Mouse (Mus musculus): ENCODE data around the gene Htr1f.

The Htr1f gene

GRCm38 (mm10) chr16:64961690-64962089, 144.0 kb downstream of the Htr1f start:
- DNase-seq (ENCODE audit: low read depth), result peak; percentile 8

GRCm38 (mm10) chr16:64941646-64942195, 163.9 kb downstream of the Htr1f start:
- no peak for DNase-seq (ENCODE audit: low read depth)

GRCm38 (mm10) chr16:64934793-64935192, 170.9 kb downstream of the Htr1f start:
- DNase-seq (ENCODE audit: low read depth), result no peak

GRCm38 (mm10) chr16:64934011-64934410, 171.6 kb downstream of the Htr1f start:
- DNase-seq (ENCODE audit: low read depth), result no peak

GRCm38 (mm10) chr16:64923500-64923899, 182.2 kb downstream of the Htr1f start:
- DNase-seq (ENCODE audit: low read depth), result no peak

- no peak for DNase-seq (ENCODE audit: low read depth)
Observed at GRCm38 (mm10) chr16:64908747-64909146, 196.9 kb downstream of the Htr1f start.

- peak; percentile 49 for DNase-seq (ENCODE audit: low read depth)
Observed at GRCm38 (mm10) chr16:64907112-64907511, 198.5 kb downstream of the Htr1f start.

- DNase-seq (ENCODE audit: low read depth), result peak; percentile 33
Observed at GRCm38 (mm10) chr16:64903328-64903727, 202.3 kb downstream of the Htr1f start.

- DNase-seq (ENCODE audit: low read depth), result peak; percentile 25
Observed at GRCm38 (mm10) chr16:64899084-64899483, 206.6 kb downstream of the Htr1f start.

GRCm38 (mm10) chr16:64889496-64889895, 216.2 kb downstream of the Htr1f start:
- DNase-seq (ENCODE audit: low read depth), result no peak

GRCm38 (mm10) chr16:64885547-64885946, 220.1 kb downstream of the Htr1f start:
- DNase-seq (ENCODE audit: low read depth), result no peak

- DNase-seq (ENCODE audit: low read depth), result no peak
Observed at GRCm38 (mm10) chr16:64885142-64885541, 220.5 kb downstream of the Htr1f start.

GRCm38 (mm10) chr16:64884420-64884838, 221.2 kb downstream of the Htr1f start:
- peak; percentile 5 for DNase-seq (ENCODE audit: low read depth)

- no peak for DNase-seq (ENCODE audit: low read depth)
Observed at GRCm38 (mm10) chr16:64883896-64884295, 221.8 kb downstream of the Htr1f start.

- no peak for DNase-seq (ENCODE audit: low read depth)
Observed at GRCm38 (mm10) chr16:64881442-64881841, 224.2 kb downstream of the Htr1f start.

GRCm38 (mm10) chr16:64880986-64881385, 224.7 kb downstream of the Htr1f start:
- DNase-seq (ENCODE audit: low read depth), result no peak

- DNase-seq (ENCODE audit: low read depth), result no peak
Observed at GRCm38 (mm10) chr16:64879735-64880134, 225.9 kb downstream of the Htr1f start.

- DNase-seq (ENCODE audit: low read depth), result no peak
Observed at GRCm38 (mm10) chr16:64878611-64879132, 227.0 kb downstream of the Htr1f start.

GRCm38 (mm10) chr16:64877314-64877713, 228.3 kb downstream of the Htr1f start:
- DNase-seq (ENCODE audit: low read depth), result no peak

- no peak for DNase-seq (ENCODE audit: low read depth)
Observed at GRCm38 (mm10) chr16:64876631-64877265, 228.9 kb downstream of the Htr1f start.

- no peak for DNase-seq (ENCODE audit: low read depth)
Observed at GRCm38 (mm10) chr16:64875822-64876221, 229.8 kb downstream of the Htr1f start.

GRCm38 (mm10) chr16:64875384-64875783, 230.3 kb downstream of the Htr1f start:
- no peak for DNase-seq (ENCODE audit: low read depth)

All from NIH3T3 (cell line).